Mouse (Mus musculus) kidney, adult 2 months (tissue): ENCODE data around the gene Cdh4.

Experiments
- CTCF ChIP-seq: fragments of 200-500 bp; conservative IDR thresholded peaks from 2 replicates; pipeline ENCODE4 v1.5.1; 2011; ENCODE audit warnings: low read depth, mild to moderate bottlenecking, control low read depth, low read length, moderate library complexity, mixed read lengths; ENCODE audit not compliant: insufficient read depth, insufficient read length
- POLR2A ChIP-seq: fragments of 200-500 bp; IDR thresholded peaks from one replicate; pipeline ENCODE4 v1.6.1; 2011; ENCODE audit warnings: low read depth, low read length, control low read depth

GRCm38 (mm10) chr2:179537390-179537789, 95.2 kb downstream of the Cdh4 start:
- no peak for TF ChIP-seq CTCF
- no peak for TF ChIP-seq POLR2A
